Mouse (Mus musculus) neural tube, embryonic 12.5 days (tissue): Measurements from ENCODE around the gene Elf2. TPM values are rescaled to one million over a fixed set of nuclear protein-coding genes. Genes with fewer than 3 reads are reported as not detected.
A peak's percentile ranks its signal among the peaks of the same experiment; 100 is the strongest.

Experiments
- ATAC-seq: fragments of 200-750 bp; cut with Nextera tagmentation; 2 replicates; pipeline ENCODE4 v1.8.0; 2017; ENCODE audit warnings: low read depth, mild to moderate bottlenecking, moderate TSS enrichment, moderate library complexity; ENCODE audit not compliant: low FRiP score
- H3K27ac ChIP-seq: fragments of 300-500 bp; sonication (generic); 2 replicates; pipeline ENCODE4 v1.5.1; 2016
- H3K27me3 ChIP-seq: fragments of 300-500 bp; sonication (generic); replicated peaks from 2 replicates; pipeline ENCODE4 v1.6.1; 2016; ENCODE audit warnings: mild to moderate bottlenecking
- H3K36me3 ChIP-seq: fragments of 300-500 bp; sonication (generic); 2 replicates; pipeline ENCODE4 v1.6.1; 2016; ENCODE audit warnings: mild to moderate bottlenecking
- H3K4me1 ChIP-seq: fragments of 300-500 bp; sonication (generic); 2 replicates; pipeline ENCODE4 v1.6.1; 2016
- H3K4me2 ChIP-seq: fragments of 300-500 bp; sonication (generic); replicated peaks from 2 replicates; pipeline ENCODE4 v1.6.1; 2016; ENCODE audit warnings: mild to moderate bottlenecking
- H3K4me3 ChIP-seq: fragments of 300-500 bp; sonication (generic); 2 replicates; pipeline ENCODE4 v1.5.1; 2016
- H3K9ac ChIP-seq: fragments of 300-500 bp; sonication (generic); 2 replicates; pipeline ENCODE4 v1.6.1; 2016; ENCODE audit warnings: mild to moderate bottlenecking
- H3K9me3 ChIP-seq: fragments of 300-500 bp; sonication (generic); 2 replicates; pipeline ENCODE4 v1.6.1; 2016; ENCODE audit warnings: mild to moderate bottlenecking
- WGBS: fragments of 180-500 bp; shearing (Covaris S2); methylation state at CpG from one replicate; pipeline ENCODE4 v1.1.7; 2016; 5-methylcytosine and 5-hydroxymethylcytosine counted together
- polyA plus RNA-seq: library from polyadenylated mRNA; unstranded; fragments of >200 nt; fragmentation: Nextera tagmentation; extraction: Ambion mirVana; gene quantifications from 2 replicates; pipeline ENCODE4 v1.2.1, GENCODE M21; 2016

Gene Elf2
- polyA plus RNA-seq, 1 experiment from 2014 or later, result 41.2 TPM

DNA sequence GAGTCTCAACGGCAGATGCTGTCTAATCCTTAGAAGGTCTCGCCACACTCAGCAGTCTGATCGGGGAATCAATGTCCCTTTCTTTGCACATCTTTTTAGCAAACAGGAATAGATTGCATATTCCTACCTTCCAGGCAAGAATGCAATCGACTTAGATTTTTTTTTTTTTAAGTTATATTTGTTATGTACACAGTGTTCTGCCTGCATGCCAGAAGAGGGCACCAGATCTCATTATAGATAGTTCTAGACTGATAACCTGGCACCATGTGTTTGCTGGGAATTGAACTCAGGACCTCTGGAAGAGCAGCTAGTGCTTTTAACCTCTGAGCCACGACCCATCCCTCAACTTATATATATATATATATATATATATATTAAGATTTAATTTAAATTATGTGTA, 33.1 kb upstream of the Elf2 start:
- Histone ChIP-seq H3K36me3 (no peaks in the 10 kb centered on the region), H3K4me1 (no peaks in the 10 kb centered on the region), H3K4me3 (no peak overlapping the region), H3K9me3 (peaks cover 5% of the 10 kb centered on the region; the same call in 1 of the 2 replicates), H3K4me2 (no peak overlapping the region), H3K27me3 (no peaks in the 10 kb centered on the region), H3K27ac (no peak overlapping the region), H3K9ac (no peak overlapping the region)
- ATAC-seq, result no peak
- WGBS, result 80% methylated on average over 5 of the region's 5 CpGs

DNA sequence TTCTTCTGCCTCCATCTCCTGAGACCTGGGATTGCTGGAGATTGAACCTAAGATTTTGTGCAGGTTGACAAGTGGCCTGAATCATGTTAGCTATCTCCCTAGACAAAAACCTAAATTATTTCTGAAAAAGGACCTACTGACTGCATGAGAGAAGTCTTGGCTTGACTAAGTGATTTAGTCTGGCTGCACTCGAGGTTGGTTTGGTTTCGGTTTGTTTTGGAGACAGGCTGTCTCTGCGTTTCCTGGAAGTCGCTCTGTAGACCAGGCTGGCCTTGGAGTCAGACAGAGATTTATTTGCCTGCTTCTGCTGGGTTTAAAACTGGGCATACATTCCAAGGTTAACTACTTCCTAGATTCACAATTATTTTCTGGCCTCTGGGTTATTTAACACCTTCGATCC, 32.4 kb upstream of the Elf2 start:
- Histone ChIP-seq H3K4me3 (no peak overlapping the region), H3K27me3 (no peaks in the 10 kb centered on the region), H3K9me3 (peaks cover 5% of the 10 kb centered on the region; the same call in 1 of the 2 replicates), H3K4me1 (no peaks in the 10 kb centered on the region), H3K9ac (no peak overlapping the region), H3K4me2 (no peak overlapping the region), H3K36me3 (no peaks in the 10 kb centered on the region), H3K27ac (no peak overlapping the region)
- no peak for ATAC-seq
- WGBS, result 84% methylated on average over 5 of the region's 5 CpGs

DNA sequence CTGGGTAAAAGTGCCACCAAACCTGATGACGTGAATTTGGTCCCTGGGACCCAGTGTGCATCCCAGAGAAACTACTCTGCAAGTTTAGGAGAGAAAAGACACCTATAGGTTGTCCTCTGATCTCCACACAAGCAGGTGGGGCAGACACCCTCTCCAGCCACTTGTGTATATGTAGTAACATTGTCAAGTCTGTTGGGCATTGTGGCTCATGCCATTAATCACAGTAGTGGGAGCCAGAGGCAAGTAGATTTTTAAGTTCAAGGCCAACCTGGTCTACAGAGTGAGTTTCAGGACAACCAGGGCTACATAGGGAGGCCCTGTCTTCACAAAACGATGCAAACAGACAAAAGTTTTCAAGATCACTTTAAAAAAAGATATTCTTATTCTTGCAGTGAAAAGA, 31.4 kb upstream of the Elf2 start:
- WGBS, result 73% methylated on average over 2 of the region's 2 CpGs
- Histone ChIP-seq H3K4me3 (no peak overlapping the region), H3K27me3 (no peaks in the 10 kb centered on the region), H3K27ac (no peak overlapping the region), H3K9ac (no peak overlapping the region), H3K36me3 (no peaks in the 10 kb centered on the region), H3K9me3 (peaks cover 5% of the 10 kb centered on the region; the same call in 1 of the 2 replicates), H3K4me2 (no peak overlapping the region), H3K4me1 (no peaks in the 10 kb centered on the region)
- no peak for ATAC-seq

DNA sequence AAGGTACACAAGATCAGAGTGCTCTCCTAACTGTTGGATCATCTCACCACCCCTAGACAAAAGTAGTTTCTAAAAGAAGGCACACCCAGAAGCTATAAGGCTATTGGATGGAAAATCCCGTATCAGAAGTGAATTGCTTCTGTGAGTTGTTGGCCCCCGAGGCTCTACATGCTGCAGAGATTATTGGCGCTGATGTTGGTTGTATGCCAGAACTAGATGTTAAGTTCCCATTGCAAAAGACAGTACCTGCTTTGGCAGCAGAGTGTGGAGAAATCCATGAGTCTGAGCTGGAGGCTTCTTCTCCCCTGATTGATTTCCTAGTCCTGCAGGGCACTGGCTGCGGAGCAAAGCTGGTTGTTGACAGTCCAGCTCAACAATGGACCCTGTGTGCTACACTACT, 27.5 kb upstream of the Elf2 start:
- peaks cover 7% of the 10 kb centered on the region; the same call in 1 of the 2 replicates for H3K4me1 ChIP-seq
- H3K27me3 ChIP-seq, result no peaks in the 10 kb centered on the region
- H3K27ac ChIP-seq, result no peak overlapping the region
- H3K4me2 ChIP-seq, result no peak overlapping the region
- no peak overlapping the region for H3K9ac ChIP-seq
- 83% methylated on average over 4 of the region's 4 CpGs for WGBS
- H3K9me3 ChIP-seq, result no peaks in the 10 kb centered on the region
- H3K4me3 ChIP-seq, result no peak overlapping the region
- no peak for ATAC-seq
- no peaks in the 10 kb centered on the region for H3K36me3 ChIP-seq

DNA sequence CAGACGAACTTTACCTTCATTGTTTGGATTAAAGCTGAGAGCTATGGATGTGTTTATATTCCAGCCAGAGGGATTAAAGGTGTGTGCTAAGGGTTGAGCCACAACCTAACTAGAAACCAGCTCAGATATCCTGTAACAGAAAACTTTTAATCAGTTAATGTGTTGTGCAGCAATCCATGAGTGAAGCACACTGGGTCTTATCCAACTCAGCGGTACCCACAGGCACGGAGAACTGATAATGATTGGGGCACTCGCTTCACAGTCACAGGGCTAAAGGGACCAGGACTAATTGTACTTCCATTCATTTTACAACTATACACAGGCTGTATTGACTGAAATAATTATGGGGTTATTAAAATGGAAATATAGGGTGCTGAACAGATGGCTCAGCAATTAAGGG, 26.5 kb upstream of the Elf2 start:
- Histone ChIP-seq H3K4me3 (no peak overlapping the region), H3K27me3 (no peaks in the 10 kb centered on the region), H3K4me1 (peaks cover 7% of the 10 kb centered on the region; the same call in 1 of the 2 replicates), H3K9ac (no peak overlapping the region), H3K9me3 (no peaks in the 10 kb centered on the region), H3K4me2 (no peak overlapping the region), H3K27ac (no peak overlapping the region), H3K36me3 (no peaks in the 10 kb centered on the region)
- no peak for ATAC-seq
- WGBS, result 64% methylated on average over 4 of the region's 4 CpGs

DNA sequence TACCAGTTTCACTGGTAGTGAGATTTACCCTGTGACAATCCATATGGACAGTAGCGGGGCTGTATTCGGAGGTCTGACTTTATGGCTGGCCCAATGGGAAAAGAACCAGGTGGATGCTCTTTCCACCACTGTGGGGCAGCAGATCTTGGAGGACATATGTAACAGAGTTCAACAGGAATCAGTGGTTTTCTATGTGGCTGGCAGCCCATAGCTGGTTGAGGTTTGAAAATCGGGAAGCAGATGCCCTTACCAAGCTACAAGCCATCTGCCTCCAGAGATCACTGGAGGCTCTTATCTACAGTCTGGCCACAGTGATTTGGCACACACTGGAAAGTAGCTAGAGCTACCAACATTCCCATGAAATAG, 25.0 kb upstream of the Elf2 start:
- Histone ChIP-seq H3K4me1 (peaks cover 7% of the 10 kb centered on the region; the same call in 1 of the 2 replicates), H3K36me3 (no peaks in the 10 kb centered on the region), H3K27ac (no peak overlapping the region), H3K9me3 (no peaks in the 10 kb centered on the region), H3K4me3 (no peak overlapping the region; the same call in 1 of the 2 replicates), H3K27me3 (no peaks in the 10 kb centered on the region), H3K9ac (no peak overlapping the region), H3K4me2 (peak overlapping the region; percentile 76)
- ATAC-seq, result no peak
- 13% methylated on average over 3 of the region's 3 CpGs for WGBS

DNA sequence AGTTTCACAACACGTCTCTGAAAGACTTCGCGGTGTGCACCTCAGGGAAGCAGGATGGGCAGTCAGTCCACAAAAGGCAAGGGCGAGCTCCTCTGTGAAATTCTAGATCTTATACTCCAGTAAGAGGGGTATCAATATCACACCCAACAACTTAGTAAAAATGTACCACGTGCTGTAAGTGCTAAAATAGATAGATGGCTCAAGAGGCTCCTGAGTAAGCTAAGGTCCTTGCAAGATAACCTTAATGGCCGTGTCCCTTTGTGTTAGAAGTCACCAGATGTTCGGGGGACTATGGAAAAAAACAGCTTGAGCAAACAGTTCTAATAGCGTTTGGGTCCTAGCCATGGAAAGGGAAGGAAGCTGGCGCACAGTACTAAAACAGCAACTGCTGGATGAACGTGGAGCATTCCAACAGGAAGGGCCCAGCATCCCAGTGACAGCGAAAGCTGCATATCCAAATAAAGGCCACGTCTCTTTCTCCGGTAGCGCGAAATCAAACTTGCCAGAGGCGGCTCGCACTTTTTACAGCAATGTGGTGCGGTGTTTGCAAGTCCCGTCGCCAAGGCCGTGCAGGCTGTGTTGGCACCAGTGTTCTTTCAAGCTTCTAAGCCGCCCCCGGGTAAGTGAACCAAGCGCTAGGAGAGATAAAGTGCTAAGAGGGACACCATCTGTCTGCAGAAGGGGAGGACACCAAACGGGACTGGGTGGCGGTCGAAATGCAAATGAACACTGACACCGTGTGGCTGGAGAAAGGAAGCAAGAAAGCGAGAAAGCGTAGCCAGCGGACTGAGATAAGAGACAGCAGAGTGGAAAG, 24.4 kb upstream of the Elf2 start:
- H3K4me2 ChIP-seq, result peak overlapping the region; percentile 76
- peak; percentile 89 for ATAC-seq
- H3K9me3 ChIP-seq, result no peaks in the 10 kb centered on the region
- no peak overlapping the region for H3K27ac ChIP-seq
- 8% methylated on average over 31 of the region's 31 CpGs for whole genome bisulfite sequencing
- H3K36me3 ChIP-seq, result no peaks in the 10 kb centered on the region
- H3K4me1 ChIP-seq, result peaks cover 7% of the 10 kb centered on the region; the same call in 1 of the 2 replicates
- H3K4me3 ChIP-seq, result peak overlapping the region; percentile 36
- no peaks in the 10 kb centered on the region for H3K27me3 ChIP-seq
- peak overlapping the region; percentile 51 for H3K9ac ChIP-seq

DNA sequence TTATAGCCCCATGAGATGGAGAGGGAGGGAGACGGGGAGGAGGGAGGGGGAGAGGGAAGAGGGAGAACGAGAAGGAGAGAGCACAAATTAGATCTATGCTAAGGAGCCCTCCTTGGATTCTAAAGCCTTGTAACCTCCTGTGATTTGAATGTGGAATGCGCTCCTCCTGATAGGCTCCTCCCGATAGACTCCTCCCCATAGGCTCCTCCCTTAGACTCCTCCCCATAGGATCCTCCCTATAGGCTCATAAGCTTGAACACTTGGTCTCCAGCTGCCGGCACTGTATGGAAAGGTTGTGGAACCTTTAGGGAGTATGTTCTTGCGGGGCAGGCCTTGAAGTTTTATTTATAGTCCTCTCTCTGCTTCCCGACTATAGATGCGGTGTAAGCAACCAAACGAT, 20.6 kb upstream of the Elf2 start:
- WGBS, result 26% methylated on average over 9 of the region's 9 CpGs
- ATAC-seq, result no peak
- no peaks in the 10 kb centered on the region for H3K9me3 ChIP-seq
- no peak overlapping the region for H3K4me3 ChIP-seq
- H3K4me1 ChIP-seq, result peaks cover 7% of the 10 kb centered on the region; the same call in 1 of the 2 replicates
- no peaks in the 10 kb centered on the region for H3K36me3 ChIP-seq
- peaks cover 5% of the 10 kb centered on the region; the same call in 1 of the 2 replicates for H3K27me3 ChIP-seq
- H3K4me2 ChIP-seq, result 0 out of 2 replicates have a peak overlapping the region, but pooled peaks have one; percentile 0
- no peak overlapping the region for H3K27ac ChIP-seq
- H3K9ac ChIP-seq, result no peak overlapping the region

DNA sequence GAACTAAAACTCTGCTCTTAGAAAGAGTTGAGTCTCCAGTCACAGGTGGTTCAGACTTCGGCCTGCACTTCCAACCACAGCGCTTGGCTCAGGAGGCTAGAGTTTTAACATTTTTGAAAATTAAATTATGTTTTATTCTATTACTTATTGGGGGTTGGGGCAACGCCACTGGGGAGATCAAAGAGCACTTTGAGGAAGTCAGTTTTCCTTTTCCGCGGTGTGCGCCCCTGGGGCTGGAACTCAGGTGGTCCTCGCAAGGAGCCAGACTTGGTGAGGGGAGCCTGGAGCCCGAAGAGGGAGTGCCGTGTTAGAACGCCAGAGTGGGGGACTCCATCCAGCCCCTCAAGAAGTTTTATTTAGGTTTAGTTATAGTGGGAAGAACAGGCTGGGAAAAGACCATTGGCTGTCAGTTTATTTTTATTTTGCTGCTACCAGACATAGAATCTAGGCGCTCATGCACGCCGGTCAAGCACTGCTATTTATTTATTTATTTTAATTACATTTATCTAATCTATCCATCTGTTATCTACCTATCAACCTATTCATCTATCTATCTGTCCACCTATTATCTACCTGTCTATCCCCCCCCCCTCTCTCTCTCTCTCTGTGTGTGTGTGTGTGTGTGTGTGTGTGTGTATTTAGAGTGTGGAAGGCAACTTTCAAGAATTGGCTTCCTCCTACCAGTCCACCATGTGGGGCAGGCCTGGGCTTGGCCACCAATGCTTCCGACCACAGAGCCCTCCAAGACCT, 19.3 kb upstream of the Elf2 start:
- H3K27me3 ChIP-seq, result peaks cover 5% of the 10 kb centered on the region; the same call in 1 of the 2 replicates
- H3K36me3 ChIP-seq, result no peaks in the 10 kb centered on the region
- peak overlapping the region; percentile 55 for H3K4me2 ChIP-seq

DNA sequence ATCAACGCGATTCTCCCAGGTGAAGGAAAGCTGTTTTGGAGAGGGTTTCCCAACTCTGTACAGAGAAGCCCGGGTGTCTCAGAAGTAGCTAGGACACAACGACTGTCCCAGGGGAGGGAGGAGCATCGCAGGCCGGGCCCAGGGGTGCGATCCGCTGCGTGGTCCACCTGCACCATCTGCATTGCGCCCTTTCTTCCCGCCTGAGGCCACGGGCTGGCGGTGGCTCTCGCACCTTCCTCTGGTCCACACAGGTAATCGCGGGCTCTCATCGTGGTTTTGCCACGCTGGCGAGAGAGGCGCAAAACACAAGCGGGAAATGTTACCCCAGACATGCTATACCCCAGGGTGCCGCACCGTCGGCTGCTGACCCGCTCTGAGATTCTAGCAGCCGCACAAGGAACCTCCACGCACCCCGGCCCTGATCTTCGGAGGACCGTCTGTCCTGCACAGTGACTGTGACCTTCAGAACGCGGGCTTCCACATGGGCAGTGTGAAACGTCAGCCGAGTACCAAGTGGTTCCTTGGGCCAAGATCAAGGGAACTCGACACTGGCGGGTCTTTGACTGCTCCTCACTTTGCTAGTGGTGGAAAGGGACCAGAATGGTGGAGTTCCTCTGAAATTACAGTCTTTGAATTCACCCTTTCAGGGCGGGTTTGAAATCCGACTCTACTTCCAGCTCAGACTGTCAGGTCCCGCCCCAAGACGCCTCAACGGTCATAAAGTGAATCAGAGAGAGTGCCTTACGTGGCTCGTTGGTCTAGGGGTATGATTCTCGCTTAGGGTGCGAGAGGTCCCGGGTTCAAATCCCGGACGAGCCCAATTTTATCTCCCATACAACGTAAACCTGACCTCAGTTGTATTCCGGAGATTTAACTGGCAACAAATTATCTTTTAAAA, 18.4 kb upstream of the Elf2 start:
- H3K27me3 ChIP-seq, result peaks cover 5% of the 10 kb centered on the region; the same call in 1 of the 2 replicates
- under 1% methylated on average over 50 of the region's 50 CpGs for WGBS
- no peaks in the 10 kb centered on the region for H3K4me1 ChIP-seq
- H3K9ac ChIP-seq, result peak overlapping the region; percentile 30; the same call in 1 of the 2 replicates
- no peaks in the 10 kb centered on the region for H3K9me3 ChIP-seq
- H3K4me2 ChIP-seq, result peak overlapping the region; percentile 55
- no peaks in the 10 kb centered on the region for H3K36me3 ChIP-seq
- H3K27ac ChIP-seq, result no peak overlapping the region
- peak overlapping the region; percentile 53 for H3K4me3 ChIP-seq
- ATAC-seq, result peak; percentile 46

More for the DNA sequence above, 19.3 kb upstream of the Elf2 start:
- 24% methylated on average over 14 of the region's 14 CpGs for WGBS
- Histone ChIP-seq H3K4me1 (peaks cover 3% of the 10 kb centered on the region; the same call in 1 of the 2 replicates), H3K4me3 (no peak overlapping the region), H3K9me3 (no peaks in the 10 kb centered on the region), H3K27ac (no peak overlapping the region), H3K9ac (no peak overlapping the region)
- ATAC-seq, result no peak

DNA sequence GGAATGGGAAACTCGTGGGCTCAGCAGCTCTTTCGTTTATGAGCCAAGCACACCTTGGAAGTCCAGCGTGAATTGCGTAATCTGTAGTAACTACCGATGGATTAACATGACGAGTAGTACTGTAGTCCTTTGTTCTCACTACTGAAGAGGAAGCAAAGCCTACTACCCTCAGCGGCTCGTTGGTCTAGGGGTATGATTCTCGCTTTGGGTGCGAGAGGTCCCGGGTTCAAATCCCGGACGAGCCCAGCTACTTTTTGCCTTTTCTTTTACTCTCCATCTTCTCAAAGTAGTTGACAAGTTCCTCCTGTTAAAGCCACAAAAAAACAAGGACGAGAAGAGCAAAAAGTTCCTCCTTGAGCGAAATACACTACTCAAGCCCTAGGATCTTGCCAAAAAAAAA, 17.7 kb upstream of the Elf2 start:
- peaks cover 5% of the 10 kb centered on the region; the same call in 1 of the 2 replicates for H3K27me3 ChIP-seq
- ATAC-seq, result peak; percentile 49
- H3K36me3 ChIP-seq, result no peaks in the 10 kb centered on the region
- H3K9me3 ChIP-seq, result no peaks in the 10 kb centered on the region
- H3K4me2 ChIP-seq, result peak overlapping the region; percentile 55
- no peaks in the 10 kb centered on the region for H3K4me1 ChIP-seq
- no peak overlapping the region for H3K9ac ChIP-seq
- WGBS, result under 1% methylated on average over 15 of the region's 15 CpGs
- peak overlapping the region; percentile 53 for H3K4me3 ChIP-seq
- H3K27ac ChIP-seq, result no peak overlapping the region
